Mouse (Mus musculus): Measurements from ENCODE around the gene Atp6v0a4.
A peak's percentile ranks its signal among the peaks of the same experiment; 100 is the strongest.

Gene Atp6v0a4

DNA sequence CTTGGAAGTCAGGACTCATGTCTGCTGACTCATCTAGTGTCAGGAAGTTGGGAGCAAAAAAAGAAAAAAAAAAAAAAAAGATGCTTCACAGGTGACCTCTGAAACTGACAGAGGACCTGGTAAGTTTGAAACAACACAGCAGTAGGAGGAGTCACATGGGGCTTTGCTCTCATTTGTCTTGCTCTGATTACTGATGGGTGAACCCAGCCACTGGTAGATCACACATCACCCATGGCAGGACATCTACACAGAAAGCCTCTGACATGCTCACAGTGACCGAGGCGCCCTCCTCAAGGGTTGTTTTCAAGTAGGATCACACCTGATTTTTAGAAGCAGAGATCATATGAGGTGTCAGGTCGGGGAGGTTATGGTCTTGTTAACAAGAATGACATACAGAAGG lies 1.1 kb upstream of the Atp6v0a4 start:
- ATAC-seq (ENCODE audit: low TSS enrichment), result no peak

DNA sequence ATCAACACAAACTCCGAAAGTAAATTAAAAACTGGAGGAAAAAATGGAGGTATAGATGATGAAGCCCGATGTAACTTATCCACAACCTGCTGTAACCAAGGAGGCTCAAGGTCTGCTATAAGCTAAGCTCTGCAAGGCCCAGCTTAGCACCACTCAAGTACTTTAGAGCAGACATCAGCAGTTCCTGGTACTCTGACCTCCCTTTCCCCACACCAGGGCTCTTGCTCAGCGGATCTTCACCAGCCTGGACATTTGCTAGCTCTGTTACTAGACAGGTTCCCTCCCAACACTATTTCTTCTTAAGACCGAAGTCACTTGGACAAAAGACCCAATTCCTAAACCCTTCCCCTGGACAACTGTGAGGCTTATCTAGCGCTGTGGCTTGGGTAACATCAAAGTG lies 496 bp upstream of the Atp6v0a4 start:
- ATAC-seq (ENCODE audit: low TSS enrichment), result no peak

GRCm38 (mm10) chr6:38123471-38124206 lies 747 bp downstream of the Atp6v0a4 start:
- ATAC-seq (ENCODE audit: low TSS enrichment), result no peak

DNA sequence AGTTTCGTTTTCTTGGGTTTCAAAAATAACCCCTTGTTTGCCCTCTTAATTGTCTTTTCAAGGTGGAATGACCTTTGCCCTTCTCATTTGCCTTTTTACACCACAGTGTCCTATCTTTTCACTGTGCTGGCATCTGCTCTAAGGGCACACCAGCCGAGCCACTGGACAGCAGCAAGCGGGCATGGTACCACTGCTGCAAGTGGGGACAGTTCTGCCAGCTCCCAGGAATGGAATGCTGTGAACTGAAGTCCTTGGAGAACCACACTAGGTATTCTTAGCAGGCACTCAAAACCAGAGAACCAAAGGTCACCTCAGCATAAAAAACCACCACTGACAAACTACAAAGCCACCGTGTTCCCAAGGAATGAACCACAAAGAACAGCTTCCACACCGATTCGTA lies 1.6 kb downstream of the Atp6v0a4 start:
- no peak for ATAC-seq (ENCODE audit: low TSS enrichment)

DNA sequence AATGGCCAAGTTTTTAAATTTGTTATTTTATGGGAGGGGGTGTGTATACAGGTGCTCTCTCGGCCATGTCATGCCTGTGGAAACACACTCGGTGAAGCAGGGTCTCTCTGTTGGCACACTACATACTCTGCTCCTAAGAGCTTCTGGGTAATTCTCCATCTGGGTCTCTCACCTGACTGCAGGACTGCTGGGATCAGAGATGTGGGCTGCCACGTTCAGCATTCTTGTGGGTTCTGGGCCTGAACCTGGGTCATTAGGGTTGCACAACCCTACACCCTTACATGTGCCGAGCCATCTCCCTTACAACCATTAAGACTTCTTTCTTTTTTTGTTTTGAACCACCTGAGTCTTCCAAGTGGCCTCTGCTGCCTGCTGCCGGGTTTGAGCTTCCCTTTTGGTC lies 2.5 kb downstream of the Atp6v0a4 start:
- ATAC-seq (ENCODE audit: low TSS enrichment), result no peak

DNA sequence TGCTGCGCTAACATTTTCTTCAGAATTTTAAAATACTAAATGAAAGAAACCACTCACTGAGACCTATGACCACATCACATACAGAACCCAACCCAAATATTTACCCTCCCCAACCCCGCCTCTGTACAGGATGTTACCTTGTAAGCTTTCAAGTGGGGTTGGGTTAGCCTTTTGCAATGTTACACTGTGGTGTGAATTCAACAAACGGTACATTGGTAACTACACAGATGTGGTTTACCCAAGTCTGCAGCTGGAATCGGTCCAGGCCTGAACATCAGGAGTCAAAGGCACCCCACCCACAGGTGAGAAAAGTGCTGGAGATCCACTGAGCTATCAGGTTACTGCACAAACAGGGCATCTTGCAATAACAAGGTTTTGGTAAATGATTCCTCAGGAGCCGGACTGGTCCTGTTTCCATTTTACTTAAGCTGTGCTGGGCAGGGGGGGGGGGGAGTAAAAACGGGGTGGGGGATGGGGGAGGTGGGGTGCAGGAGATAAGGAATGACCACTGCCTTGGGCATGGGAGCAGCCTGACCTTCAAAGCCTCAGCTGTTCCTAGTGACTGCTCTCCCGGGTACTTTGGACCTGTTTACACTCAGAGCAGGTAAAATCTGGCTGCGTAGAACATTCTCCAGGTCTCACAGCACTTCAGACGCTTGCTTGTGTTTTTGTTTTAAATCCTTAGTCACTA lies 3.6 kb downstream of the Atp6v0a4 start:
- ATAC-seq (ENCODE audit: low TSS enrichment), result no peak

- ATAC-seq (ENCODE audit: low TSS enrichment), result peak; percentile 29; the same call in 1 of the 2 replicates
Observed at GRCm38 (mm10) chr6:38118341-38118740, 6.0 kb downstream of the Atp6v0a4 start.

DNA sequence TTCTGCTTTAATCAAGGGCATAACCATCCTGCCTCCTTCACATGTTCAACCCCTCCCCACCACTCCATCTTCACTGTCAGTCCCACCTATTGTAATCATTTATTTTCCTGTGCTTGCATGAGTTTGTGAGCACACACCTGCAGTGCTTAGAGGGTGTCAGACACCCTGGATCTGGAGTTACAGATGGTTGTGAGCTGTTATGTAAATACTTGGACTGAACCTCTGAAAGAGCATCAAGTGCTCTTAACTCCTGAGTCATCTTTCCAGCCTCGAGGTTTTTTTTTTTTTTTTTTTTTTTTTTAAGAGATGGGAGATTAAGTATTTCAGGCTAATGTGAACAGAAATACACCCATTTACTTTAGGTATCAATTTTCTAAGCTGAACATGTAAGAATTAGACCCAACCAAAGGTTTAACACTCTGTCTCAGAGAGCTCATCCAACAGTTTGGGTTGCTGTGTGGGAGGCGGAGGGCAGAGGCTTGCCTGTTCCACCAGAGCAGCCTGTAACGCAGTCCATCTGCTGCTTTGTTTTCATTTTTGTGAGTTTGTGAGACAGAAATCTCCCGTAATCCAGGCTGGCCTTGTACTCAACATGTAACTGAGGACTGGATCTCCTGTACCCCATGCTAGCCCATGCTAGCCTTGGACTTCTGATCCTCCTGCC lies 8.1 kb downstream of the Atp6v0a4 start:
- ATAC-seq (ENCODE audit: low TSS enrichment), result peak; percentile 71

- no peak for ATAC-seq (ENCODE audit: low TSS enrichment)
Observed at GRCm38 (mm10) chr6:38110859-38111258, 13.5 kb downstream of the Atp6v0a4 start.

- no peak for ATAC-seq (ENCODE audit: low TSS enrichment)
Observed at GRCm38 (mm10) chr6:38109871-38110270, 14.5 kb downstream of the Atp6v0a4 start.

GRCm38 (mm10) chr6:38109160-38109795 lies 15.1 kb downstream of the Atp6v0a4 start, which contains the start of gene Tmem213:
Gene Tmem213, plus strand, starts transcription at chr6:38109255.
- ATAC-seq (ENCODE audit: low TSS enrichment), result no peak

GRCm38 (mm10) chr6:38108449-38108848 lies 15.9 kb downstream of the Atp6v0a4 start:
- ATAC-seq (ENCODE audit: low TSS enrichment), result no peak

DNA sequence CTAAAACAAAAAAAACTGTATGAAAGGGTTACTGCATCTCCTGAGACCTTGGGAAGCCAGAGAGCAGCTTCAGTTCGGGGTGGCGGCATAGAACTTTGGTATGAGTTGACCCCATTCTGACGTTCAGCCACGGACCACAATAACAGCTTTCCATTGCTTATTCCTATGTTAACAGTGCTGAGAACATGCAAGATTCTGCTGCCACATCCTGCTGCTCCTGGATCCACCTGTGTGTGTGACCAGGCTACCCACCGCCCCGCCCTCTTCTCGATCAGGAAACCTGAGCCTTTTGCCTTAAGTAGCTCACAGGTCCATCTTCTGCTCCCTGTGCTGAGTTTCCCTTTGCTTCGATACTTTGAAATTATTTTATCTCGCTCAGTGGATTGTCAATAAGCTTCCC lies 18.5 kb downstream of the Atp6v0a4 start:
- no peak for ATAC-seq (ENCODE audit: low TSS enrichment)

GRCm38 (mm10) chr6:38103775-38104174 lies 20.6 kb downstream of the Atp6v0a4 start:
- no peak for ATAC-seq (ENCODE audit: low TSS enrichment)

DNA sequence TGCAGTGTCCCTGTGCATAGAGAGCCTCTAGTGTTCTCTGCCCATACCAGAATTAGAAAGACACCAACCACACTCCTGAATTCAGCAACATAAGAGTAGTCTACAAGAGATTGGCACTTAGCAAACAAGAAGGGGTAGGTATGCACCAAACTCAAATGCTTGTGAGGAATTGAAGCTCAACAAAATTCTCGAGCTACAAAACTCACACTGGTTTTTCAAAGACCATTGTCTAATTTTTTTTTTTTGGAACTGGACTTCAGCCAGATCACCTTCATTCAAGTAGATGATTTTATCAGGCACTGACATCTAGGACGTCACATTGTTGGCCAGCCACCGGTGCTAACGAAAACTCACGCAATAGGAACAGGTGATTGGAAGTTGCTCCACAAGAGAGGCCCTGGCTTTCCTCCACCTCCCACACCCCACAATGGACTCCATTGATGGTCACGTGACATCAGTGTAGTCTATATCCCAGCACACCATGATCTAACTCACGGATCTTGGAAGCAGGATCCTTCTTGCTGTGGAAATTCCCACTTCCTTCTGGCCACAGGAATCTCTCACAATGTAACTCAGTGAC lies 22.1 kb downstream of the Atp6v0a4 start:
- no peak for ATAC-seq (ENCODE audit: low TSS enrichment)

DNA sequence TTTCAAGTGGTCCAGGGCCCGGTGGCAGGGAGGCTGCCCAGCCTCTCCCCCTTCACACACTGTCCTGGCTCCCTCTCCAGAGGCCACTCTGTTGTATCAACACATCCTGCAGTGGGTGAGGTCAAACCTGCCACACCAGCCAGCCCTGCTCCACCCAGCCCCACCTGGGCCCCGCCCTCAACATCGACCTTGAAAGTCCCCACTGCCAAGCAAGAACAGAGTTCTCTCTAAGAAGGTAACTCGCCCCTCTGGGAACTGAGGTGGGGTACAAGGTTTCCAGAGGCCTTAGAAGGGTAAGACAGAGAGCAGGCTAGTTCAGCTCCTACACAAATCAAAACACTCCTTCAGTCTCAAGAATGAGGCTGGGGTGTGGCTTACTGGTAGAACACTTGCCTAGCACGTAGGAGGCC lies 27.4 kb downstream of the Atp6v0a4 start:
- ATAC-seq (ENCODE audit: low TSS enrichment), result peak; percentile 50; the same call in 1 of the 2 replicates

GRCm38 (mm10) chr6:38094701-38095100 lies 29.7 kb downstream of the Atp6v0a4 start:
- ATAC-seq (ENCODE audit: low TSS enrichment), result no peak

DNA sequence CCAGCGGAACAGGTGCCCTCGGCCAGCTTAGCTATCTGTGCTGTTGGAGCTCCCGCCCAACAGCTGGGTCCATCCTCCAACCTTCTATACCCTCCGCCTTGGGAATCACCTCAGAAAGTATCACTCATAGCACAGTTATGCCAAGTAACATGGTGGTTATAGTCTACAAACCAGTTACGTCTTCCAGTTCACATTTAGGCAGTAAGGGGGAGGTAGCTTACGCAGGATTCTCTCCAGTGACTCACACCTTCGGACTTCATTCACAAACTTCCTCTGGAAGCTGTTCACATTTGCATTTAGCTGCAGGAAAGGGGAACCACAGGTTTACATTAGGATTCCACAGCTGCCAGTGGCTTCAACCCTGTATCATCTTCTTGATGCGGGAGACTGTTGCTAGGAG lies 31.8 kb downstream of the Atp6v0a4 start:
- ATAC-seq (ENCODE audit: low TSS enrichment), result peak; percentile 55; the same call in 1 of the 2 replicates

GRCm38 (mm10) chr6:38087242-38088026 lies 37.0 kb downstream of the Atp6v0a4 start:
- ATAC-seq (ENCODE audit: low TSS enrichment), result no peak

DNA sequence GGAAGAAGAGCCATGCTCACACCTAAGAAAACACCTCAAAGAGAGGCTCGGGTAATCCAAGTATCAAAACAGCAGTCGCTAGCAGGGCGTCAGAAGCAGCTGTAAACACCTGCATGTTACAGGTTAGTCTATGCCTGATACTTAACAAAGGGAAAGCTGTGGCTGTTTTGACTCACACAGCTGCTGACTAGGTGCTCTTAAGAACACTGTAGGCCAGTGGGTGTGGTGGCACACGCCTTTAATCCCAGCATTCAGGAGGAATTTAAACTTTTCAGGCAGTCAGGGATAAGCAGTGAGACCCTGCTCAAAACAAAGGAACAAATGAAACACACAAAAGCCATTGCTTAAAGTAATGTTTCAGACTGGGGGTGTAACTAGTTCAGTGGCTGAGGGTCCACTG lies 41.2 kb downstream of the Atp6v0a4 start:
- ATAC-seq (ENCODE audit: low TSS enrichment), result no peak

DNA sequence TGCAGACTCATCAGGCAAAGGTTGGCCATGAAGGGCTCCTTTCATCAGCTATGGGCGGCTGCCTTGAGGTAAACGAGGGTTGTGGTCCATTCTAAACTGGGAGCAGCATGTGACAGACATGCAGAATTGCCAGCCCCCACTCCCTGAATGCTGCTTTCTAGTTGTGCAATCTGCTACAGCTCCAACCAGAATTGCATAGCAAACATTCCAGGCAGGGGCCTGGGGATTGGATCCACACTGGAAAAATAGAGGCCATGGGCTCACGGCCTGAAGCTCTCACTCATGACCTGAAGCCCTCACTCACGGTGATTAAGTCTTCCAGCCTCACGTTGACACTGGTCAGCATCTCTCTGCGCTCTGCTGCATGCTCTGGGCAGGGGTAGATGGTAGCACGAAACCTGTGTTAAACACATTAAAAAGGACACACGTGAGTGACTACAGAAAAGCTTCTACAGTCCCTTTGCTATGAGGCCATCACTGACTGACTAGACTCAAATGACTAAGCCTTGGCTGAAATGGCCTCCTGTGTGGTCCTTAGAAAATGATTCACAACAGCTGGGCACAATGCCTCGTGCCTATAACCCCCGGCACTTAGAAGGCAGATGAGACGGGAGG lies 42.6 kb downstream of the Atp6v0a4 start:
- ATAC-seq (ENCODE audit: low TSS enrichment), result no peak

Measured in frontal cortex, adult (tissue).